In genomic region chr8:122340761-122341160, GRCm38 (mm10) we compare ENCODE assay signal across 33 mouse cellular contexts. TPM values are rescaled to one million over a fixed set of nuclear protein-coding genes. Genes with fewer than 3 reads are reported as not detected.
DNase-seq lines count a peak whose midpoint lies in the region; ATAC-seq and TF ChIP-seq lines count a peak whose summit lies in the region.
"Had no signal": no experiment of that assay in that cellular context is flagged by ENCODE, and none has a peak within 500 bp of the region (broad histone marks: within the 10 kb centered on the region; RNA-seq: fewer than 3 reads in every experiment).

No protein-coding gene starts in this region.

- no peak overlapping the region for H3K4me2 ChIP-seq in liver, embryonic 11.5 days
- H3K4me2 ChIP-seq: embryonic facial prominence, embryonic 12.5 days; embryonic facial prominence, embryonic 15.5 days; heart, embryonic 11.5 days; hindbrain, embryonic 12.5 days; hindbrain, embryonic 15.5 days had no signal

- TF ChIP-seq EP300 in MEL (IDR thresholded peaks at IDR 0.05; ENCODE audit: low read depth in 1 of 2, low read length in 2 of 2): no peak

- H3K79me2 ChIP-seq in MEL (ENCODE audit: control insufficient read depth, insufficient read depth, low read length, poor library complexity): no peaks in the 10 kb centered on the region; the same call in 1 of the 2 replicates

- H3K27me3 ChIP-seq in liver, embryonic 11.5 days (replicated peaks; ENCODE audit: control insufficient read depth, insufficient read depth, low read length): peaks cover 10% of the 10 kb centered on the region; the same call in 1 of the 2 replicates
- H3K27me3 ChIP-seq in MEL (ENCODE audit: control insufficient read depth in 1 of 2, insufficient read depth in 2 of 2, low read length in 2 of 2): no peaks in the 10 kb centered on the region
- H3K27me3 ChIP-seq in splenic B cell, adult 2 months (ENCODE audit: control insufficient read depth, insufficient read depth, low read length, poor library complexity, severe bottlenecking): no peaks in the 10 kb centered on the region

- no peak for TF ChIP-seq RAD21 in MEL (IDR thresholded peaks at IDR 0.05; ENCODE audit: low read depth, low read length)

- DNase-seq in liver, embryonic 11.5 days (ENCODE audit: low spot score): no peak
- DNase-seq in liver (no peak), MEL (ENCODE audit: low read depth, low spot score) (peak; percentile 84)
- DNase-seq in induced T-regulatory cell, adult 2 months (ENCODE audit: low read depth): peak; percentile 64
- DNase-seq in splenic B cell, adult 2 months (ENCODE audit: low read depth, low spot score): peak; percentile 45
- DNase-seq in kidney, adult 18-20 months: no peak
- DNase-seq in thymus, postnatal 14 days: no peak
- DNase-seq in left cerebral cortex, postnatal 4 days: no peak
- DNase-seq: adrenal gland, adult 2 months; adrenal gland, postnatal 14 days; B cell, adult 2 months; cerebellum, adult 11 months; cerebellum, adult 2 months; cerebellum, adult 9-11 months; cerebellum, postnatal 25 days; forebrain, postnatal 0 days; gastrocnemius, postnatal 36 days had no signal

- H3K9ac ChIP-seq in liver, embryonic 11.5 days (ENCODE audit: low read depth, low read length): no peak overlapping the region
- H3K9ac ChIP-seq in MEL (ENCODE audit: control insufficient read depth, low read depth, low read length, poor library complexity, severe bottlenecking): peak overlapping the region; percentile 7; the same call in 1 of the 2 replicates
- H3K9ac ChIP-seq: embryonic facial prominence, embryonic 12.5 days; embryonic facial prominence, embryonic 15.5 days; forebrain, postnatal 0 days; hindbrain, embryonic 12.5 days; hindbrain, embryonic 15.5 days had no signal

- intact Hi-C loops in left cerebral cortex, postnatal 4 days (cut with DNase I): no loop called here

- H3K4me1 ChIP-seq in liver, embryonic 11.5 days (replicated peaks; ENCODE audit: control insufficient read depth, insufficient read depth, low read length): peaks cover 54% of the 10 kb centered on the region
- peaks cover 0 to 47% of the 10 kb centered on the region in 2 experiments; a peak in 3 of 4 replicates for H3K4me1 ChIP-seq in MEL (ENCODE audit: control insufficient read depth in 1 of 2, insufficient read depth in 2 of 2, low read length in 2 of 2)

- peak in 1 of 2 experiments; percentile 29; a peak in 1 of 4 replicates for TF ChIP-seq POLR2A in MEL (IDR thresholded peaks at IDR 0.05; ENCODE audit: control insufficient read depth in 1 of 2, insufficient read depth in 1 of 2, low read depth in 1 of 2, low read length in 2 of 2, poor library complexity in 1 of 2)

- H3K36me3 ChIP-seq in liver, embryonic 11.5 days (ENCODE audit: control insufficient read depth, insufficient read depth, low read length): peaks cover 33% of the 10 kb centered on the region
- H3K36me3 ChIP-seq in MEL (ENCODE audit: control insufficient read depth in 1 of 2, insufficient read depth in 2 of 2, low read length in 2 of 2): peaks cover 0 to 15% of the 10 kb centered on the region in 2 experiments; a peak in 2 of 4 replicates
- peaks cover 5% of the 10 kb centered on the region for H3K36me3 ChIP-seq in splenic B cell, adult 2 months (ENCODE audit: control insufficient read depth, insufficient read depth, low read length, poor library complexity, severe bottlenecking)
- H3K36me3 ChIP-seq: embryonic facial prominence, embryonic 12.5 days; embryonic facial prominence, embryonic 15.5 days; hindbrain, embryonic 12.5 days; hindbrain, embryonic 15.5 days had no signal

- TF ChIP-seq CTCF in MEL (IDR thresholded peaks at IDR 0.05 in 2 of 3, conservative IDR thresholded peaks at IDR 0.05 in 1 of 3; ENCODE audit: control insufficient read depth in 1 of 3, insufficient read depth in 1 of 3, low read depth in 2 of 3, low read length in 3 of 3, poor library complexity in 1 of 3, severe bottlenecking in 1 of 3): no peak

- H3K4me3 ChIP-seq in liver, embryonic 11.5 days (ENCODE audit: low read depth, low read length): no peak overlapping the region
- H3K4me3 ChIP-seq in MEL (ENCODE audit: control insufficient read depth in 1 of 2, insufficient read depth in 1 of 2, low read depth in 2 of 2, low read length in 2 of 2): no peak overlapping the region
- H3K4me3 ChIP-seq: embryonic facial prominence, embryonic 12.5 days; embryonic facial prominence, embryonic 15.5 days; hindbrain, embryonic 12.5 days; hindbrain, embryonic 15.5 days had no signal

- ATAC-seq in liver, embryonic 11.5 days (replicated peaks; ENCODE audit: low FRiP score): no peak
- ATAC-seq: forebrain, embryonic 14.5 days; forebrain, postnatal 0 days had no signal

- peaks cover 6% of the 10 kb centered on the region; the same call in 1 of the 2 replicates for H3K9me3 ChIP-seq in liver, embryonic 11.5 days (ENCODE audit: control insufficient read depth, low read length)
- no peaks in the 10 kb centered on the region for H3K9me3 ChIP-seq in MEL (replicated peaks; ENCODE audit: insufficient read depth, low read length)
- H3K9me3 ChIP-seq: embryonic facial prominence, embryonic 12.5 days; embryonic facial prominence, embryonic 15.5 days; hindbrain, embryonic 12.5 days; hindbrain, embryonic 15.5 days had no signal

- peak overlapping the region; percentile 26; the same call in 1 of the 2 replicates for H3K27ac ChIP-seq in liver, embryonic 11.5 days (ENCODE audit: low read depth, low read length)
- H3K27ac ChIP-seq in MEL (ENCODE audit: control insufficient read depth, low read depth, low read length): peak overlapping the region; percentile 92
- H3K27ac ChIP-seq: embryonic facial prominence, embryonic 12.5 days; embryonic facial prominence, embryonic 15.5 days; hindbrain, embryonic 12.5 days; hindbrain, embryonic 15.5 days had no signal

- 78% methylated on average over 3 of the region's 3 CpGs for WGBS in liver, embryonic 11.5 days

TF ChIP-seq in MEL, 35 proteins besides CTCF, POLR2A, EP300 and RAD21:
- TF ChIP-seq TCF12 (IDR thresholded peaks at IDR 0.05; ENCODE audit: low read depth, low read length) (no peak), SIN3A (IDR thresholded peaks at IDR 0.05; ENCODE audit: low read length) (no peak), JUND (IDR thresholded peaks at IDR 0.05; ENCODE audit: low read depth, low read length) (no peak), ZMIZ1 (IDR thresholded peaks at IDR 0.05; ENCODE audit: low read depth, low read length) (no peak), ZKSCAN1 (IDR thresholded peaks at IDR 0.05; ENCODE audit: low read depth, low read length) (no peak), TBP (IDR thresholded peaks at IDR 0.05; ENCODE audit: low read depth, low read length) (no peak), ELF1 (IDR thresholded peaks at IDR 0.05; ENCODE audit: low read depth, low read length) (peak; percentile 45; the same call in 1 of the 2 replicates)

RNA-seq across cellular contexts. Expression of gene Trhr2, which starts 19.8 kb away (rescaled TPM):
- polyA plus RNA-seq in liver, embryonic 11.5 days (2014; fragmentation: Nextera tagmentation; extraction: Ambion mirVana): not detected in 2 replicates
- 0.12 TPM in 1 of 2 replicates, not detected in the other for total RNA-seq in MEL (2012; rRNA removed)
- polyA plus RNA-seq in MEL (2012; ENCODE audit: insufficient read depth in 1 of 2, insufficient read length in 2 of 2, low read depth in 1 of 2, low replicate concordance in 2 of 2, missing spikeins in 1 of 2): under 1 TPM in 1 of 2 experiments, not detected in 1; 0.07 TPM
- total RNA-seq in left cerebral cortex, postnatal 4 days (2021): 1 to 10 TPM in 1 of 2 experiments, under 1 TPM in 1; 0.66 to 1.3 TPM
- total RNA-seq: adrenal gland, adult 2 months; adrenal gland, postnatal 14 days; adrenal gland, postnatal 4 days; common myeloid progenitor, adult 5-6 weeks; forebrain, postnatal 0 days; gastrocnemius, adult 8-10 months; gastrocnemius, postnatal 36 days; granulocyte monocyte progenitor cell, adult 5-6 weeks; heart, adult 8-10 months; heart, postnatal 25 days; hematopoietic stem cell, adult 5-6 weeks had no signal
- polyA plus RNA-seq: adrenal gland, adult 2 months; forebrain, embryonic 11.5 days; forebrain, embryonic 14.5 days; heart, embryonic 11.5 days; heart, embryonic 14.5 days; heart, postnatal 0 days; hindbrain, embryonic 12.5 days had no signal

RNA-seq across cellular contexts. Expression of gene Zc3h18, which starts 35.6 kb away (rescaled TPM):
- polyA plus RNA-seq in liver, embryonic 11.5 days (2014; fragmentation: Nextera tagmentation; extraction: Ambion mirVana): 41.3 and 44.2 TPM in 2 replicates
- total RNA-seq in MEL (2012; rRNA removed): 84.3 and 98.5 TPM in 2 replicates
- polyA plus RNA-seq in MEL (2012; ENCODE audit: insufficient read depth in 1 of 2, insufficient read length in 2 of 2, low read depth in 1 of 2, low replicate concordance in 2 of 2, missing spikeins in 1 of 2): 100 to 1,000 TPM in 1 of 2 experiments, 10 to 100 TPM in 1; 30.2 to 122 TPM
- total RNA-seq in left cerebral cortex, postnatal 4 days (2021): 10 to 100 TPM; 47.9 to 49.3 TPM

RNA-seq across cellular contexts. Expression of gene Zfpm1, which starts 58.8 kb away (rescaled TPM):
- 22.7 and 26.5 TPM in 2 replicates for polyA plus RNA-seq in liver, embryonic 11.5 days (2014; fragmentation: Nextera tagmentation; extraction: Ambion mirVana)
- total RNA-seq in MEL (2012; rRNA removed): 104 and 133 TPM in 2 replicates
- polyA plus RNA-seq in MEL (2012; ENCODE audit: insufficient read depth in 1 of 2, insufficient read length in 2 of 2, low read depth in 1 of 2, low replicate concordance in 2 of 2, missing spikeins in 1 of 2): 100 to 1,000 TPM; 260 to 343 TPM
- 10 to 100 TPM in 1 of 2 experiments, 1 to 10 TPM in 1; 8.6 to 12.2 TPM for total RNA-seq in left cerebral cortex, postnatal 4 days (2021)

Comparison
In these comparisons a context has a peak if more than half of its experiments do, and no peak if none do; other contexts are left out.
1. DNase-seq: peak in MEL (single experiment), induced T-regulatory cell, adult 2 months (single experiment) and splenic B cell, adult 2 months (single experiment); none in liver, embryonic 11.5 days (single experiment), liver (single experiment), kidney, adult 18-20 months (single experiment), thymus, postnatal 14 days (single experiment) and left cerebral cortex, postnatal 4 days (single experiment).